Comparison of ENCODE assay signal across 19 mouse cellular contexts in the genomic region with DNA sequence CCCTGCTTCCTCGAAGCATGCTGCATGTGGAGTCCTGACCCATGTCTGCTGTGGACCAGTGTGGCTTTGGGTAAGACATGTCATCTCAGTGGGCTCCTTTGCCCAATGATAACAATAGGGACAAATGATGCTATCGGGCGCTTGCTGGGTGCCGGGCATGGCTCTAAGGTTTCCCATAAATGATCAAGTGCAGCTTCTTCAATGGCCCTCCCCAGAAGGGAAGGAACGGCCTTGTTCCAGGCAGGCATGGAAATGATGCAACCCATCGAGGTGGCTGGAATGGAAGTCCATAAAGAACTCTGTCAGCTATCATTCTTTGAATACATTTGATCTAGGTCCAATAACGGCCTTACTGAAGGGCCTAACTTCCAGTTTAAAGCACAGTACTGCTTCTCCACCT.
"Had no signal": no experiment of that assay in that cellular context is flagged by ENCODE, and none has a peak within 500 bp of the region (broad histone marks: within the 10 kb centered on the region; RNA-seq: fewer than 3 reads in every experiment).

No protein-coding gene starts in this region.

- ATAC-seq: liver, postnatal 0 days; lung, postnatal 0 days; midbrain, embryonic 15.5 days had no signal

- H3K9ac ChIP-seq: kidney, embryonic 15.5 days; limb, embryonic 13.5 days; liver, embryonic 14.5 days; liver, postnatal 0 days; lung, embryonic 14.5 days; midbrain, embryonic 12.5 days; midbrain, embryonic 15.5 days had no signal

- H3K9me3 ChIP-seq: kidney, embryonic 15.5 days; limb, embryonic 13.5 days; midbrain, embryonic 12.5 days; midbrain, embryonic 15.5 days had no signal

- H3K4me2 ChIP-seq: kidney, embryonic 15.5 days; lung, embryonic 14.5 days; midbrain, embryonic 12.5 days; midbrain, embryonic 15.5 days had no signal

- H3K27ac ChIP-seq: kidney, embryonic 15.5 days; liver, embryonic 14.5 days; macrophage; midbrain, embryonic 12.5 days; midbrain, embryonic 15.5 days; stomach, postnatal 0 days had no signal

- H3K4me1 ChIP-seq: midbrain, embryonic 15.5 days had no signal

- DNase-seq: kidney, adult 8-10 months; kidney, postnatal 10 days; kidney, postnatal 4 days; left cerebral cortex, postnatal 4 days; liver, postnatal 0 days; lung, embryonic 14.5 days; right cerebral cortex, adult 18-20 months; right cerebral cortex, postnatal 14 days; right cerebral cortex, postnatal 4 days; thymus, adult 18-20 months; thymus, postnatal 36 days had no signal

- H3K36me3 ChIP-seq: kidney, embryonic 15.5 days; midbrain, embryonic 12.5 days; midbrain, embryonic 15.5 days had no signal

- H3K4me3 ChIP-seq: kidney, embryonic 15.5 days; limb, embryonic 13.5 days; midbrain, embryonic 12.5 days; midbrain, embryonic 15.5 days had no signal

- H3K27me3 ChIP-seq: kidney, embryonic 15.5 days; limb, embryonic 13.5 days; midbrain, embryonic 12.5 days; midbrain, embryonic 15.5 days had no signal
